Mouse (Mus musculus) lung, postnatal 0 days (tissue): ENCODE results near the gene Pam.

Source experiments
- CTCF ChIP-seq: IDR thresholded peaks from 2 replicates; pipeline ENCODE4 v1.5.1; 2016; ENCODE audit warnings: antibody characterized with exemption, mild to moderate bottlenecking
- EP300 ChIP-seq: IDR thresholded peaks from 2 replicates; pipeline ENCODE4 v1.6.1; 2016; ENCODE audit warnings: antibody characterized with exemption, mild to moderate bottlenecking, control low read depth

- TF ChIP-seq CTCF, result no peak
- no peak for TF ChIP-seq EP300
These were observed 261.7 kb downstream of the Pam start for GRCm38 (mm10) chr1:97833466-97834353.
